Mouse (Mus musculus) cerebellum, postnatal 25 days (tissue): ENCODE results near the gene Ddx10.
"Not testable (repeated sequence)": the region's sequence is repeated elsewhere in the genome, so short reads cannot be mapped to it uniquely, and the experiment has no call there.

Source experiments
- DNase-seq, 2 experiments: peaks; one replicate each; pipeline ENCODE4 v3.0.0; 2021; ENCODE audit warnings: mixed read lengths in 2 of 2

Ddx10 gene

DNA sequence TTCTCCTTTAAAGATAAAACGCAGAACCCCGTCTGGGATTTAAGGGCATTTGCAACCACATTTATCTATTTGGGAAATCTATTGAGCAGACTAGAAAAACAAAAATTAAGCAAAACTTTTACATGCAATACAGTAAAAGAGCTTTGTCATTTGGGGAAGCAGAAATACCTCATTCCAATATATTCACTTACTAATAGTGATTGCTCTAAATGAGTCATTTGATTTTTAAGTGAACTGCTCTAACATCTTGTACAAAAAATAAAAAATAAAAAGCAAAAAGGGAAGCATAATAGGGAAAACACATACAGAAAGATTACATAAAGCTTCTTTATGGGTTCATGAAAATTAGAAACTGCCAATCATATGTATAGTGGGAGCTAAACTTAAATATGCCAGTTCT lies 104.3 kb downstream of the Ddx10 start:
- DNase-seq, result no peak

DNA sequence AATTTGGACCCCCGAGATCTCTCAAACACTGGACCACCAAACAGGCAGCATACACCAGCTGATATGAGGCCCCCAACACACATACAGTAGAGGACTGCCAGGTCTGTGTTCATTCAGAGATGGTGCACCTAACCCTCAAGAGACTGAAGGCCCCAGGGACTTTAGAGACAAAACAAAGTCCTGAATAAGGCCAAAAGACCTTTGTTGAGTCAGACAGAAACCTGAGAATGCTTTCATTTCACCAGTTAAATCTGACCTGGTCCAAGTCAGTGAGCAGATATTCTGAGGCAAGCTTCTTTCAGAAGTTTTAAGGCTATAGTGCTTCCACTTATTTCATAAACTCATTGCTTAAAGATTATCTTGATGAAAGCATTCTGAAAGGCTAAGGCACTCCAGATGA lies 105.4 kb downstream of the Ddx10 start:
- DNase-seq, result not testable (repeated sequence)

DNA sequence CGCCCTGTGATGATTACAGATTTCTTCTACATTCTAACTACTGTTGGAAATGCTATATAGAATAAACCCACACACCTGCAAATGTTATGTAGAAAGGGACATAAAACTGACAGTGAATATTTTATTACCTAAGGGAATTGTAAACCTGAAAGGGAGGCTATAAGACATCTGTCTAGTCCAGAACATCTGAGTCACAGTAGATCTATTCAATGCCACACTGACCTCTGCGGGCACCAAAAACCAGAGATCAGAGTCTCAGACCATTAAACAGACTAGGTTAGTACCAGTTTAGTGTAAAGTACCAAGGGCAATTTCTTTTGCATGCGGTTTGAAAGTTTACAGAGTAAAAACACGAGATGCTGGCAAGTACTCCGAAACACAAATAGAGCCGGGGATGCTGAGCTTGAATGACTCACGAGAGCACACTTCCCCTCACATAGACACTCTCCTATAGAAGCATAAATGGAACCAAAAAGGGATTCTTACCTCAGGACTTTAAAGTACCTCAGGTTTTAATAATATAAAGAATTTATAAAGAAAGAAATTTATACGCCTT lies 107.2 kb downstream of the Ddx10 start:
- no peak for DNase-seq

DNA sequence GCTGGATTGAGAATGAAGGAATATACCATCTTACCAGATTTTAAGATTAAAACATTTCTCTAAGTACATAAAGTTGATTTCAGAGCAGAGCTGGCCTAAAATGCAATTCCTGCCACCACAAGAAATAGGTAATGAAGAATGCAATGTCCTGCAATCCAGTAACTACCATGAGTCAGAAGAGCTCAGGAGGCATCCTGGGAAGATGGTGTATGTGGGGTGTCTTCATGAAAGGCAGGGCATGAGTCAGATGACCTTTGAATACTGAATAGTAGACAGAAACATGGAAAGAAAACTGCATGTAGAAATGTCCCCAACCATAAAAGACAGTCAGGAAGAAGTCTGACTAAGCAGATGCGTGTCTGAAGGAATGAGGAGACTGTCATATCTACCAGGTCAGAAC lies 115.0 kb downstream of the Ddx10 start:
- no peak for DNase-seq

DNA sequence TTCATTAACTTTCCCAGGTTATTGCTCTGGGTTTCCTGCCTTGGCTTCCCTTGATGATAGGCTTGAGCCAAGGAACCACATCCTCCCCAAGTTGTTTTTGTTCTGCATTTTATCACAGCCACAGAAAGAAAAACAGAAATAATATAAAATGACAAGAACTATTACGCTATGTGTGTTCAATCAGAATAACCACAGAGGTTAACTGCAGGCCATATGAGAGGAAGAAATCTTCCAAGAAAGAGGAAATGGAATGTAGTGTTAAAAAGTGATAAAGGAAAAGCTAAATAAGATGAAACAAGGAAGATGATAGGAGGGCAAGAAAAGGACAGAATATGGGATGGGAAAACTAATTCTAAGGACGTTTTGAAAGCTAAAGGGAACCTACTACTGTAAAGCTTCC lies 117.4 kb downstream of the Ddx10 start:
- no peak for DNase-seq

DNA sequence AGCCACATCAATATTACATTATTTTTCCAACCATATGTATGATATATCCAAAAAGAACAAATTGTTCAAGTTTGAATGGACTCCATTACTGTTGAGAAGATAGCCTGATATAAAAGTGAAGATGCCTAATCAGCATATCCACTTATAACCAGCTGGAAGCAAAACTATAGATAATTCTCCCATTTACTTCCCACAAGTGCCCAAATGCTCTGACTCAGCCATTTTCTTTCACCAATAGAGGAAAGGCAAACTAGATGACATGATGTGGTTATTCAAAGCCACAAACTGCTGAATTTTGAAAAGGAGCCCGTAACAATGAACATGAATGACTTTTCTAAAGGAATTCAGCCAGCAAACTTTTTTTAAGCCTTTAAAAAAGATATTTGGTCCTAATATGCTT lies 146.8 kb downstream of the Ddx10 start:
- no peak for DNase-seq

DNA sequence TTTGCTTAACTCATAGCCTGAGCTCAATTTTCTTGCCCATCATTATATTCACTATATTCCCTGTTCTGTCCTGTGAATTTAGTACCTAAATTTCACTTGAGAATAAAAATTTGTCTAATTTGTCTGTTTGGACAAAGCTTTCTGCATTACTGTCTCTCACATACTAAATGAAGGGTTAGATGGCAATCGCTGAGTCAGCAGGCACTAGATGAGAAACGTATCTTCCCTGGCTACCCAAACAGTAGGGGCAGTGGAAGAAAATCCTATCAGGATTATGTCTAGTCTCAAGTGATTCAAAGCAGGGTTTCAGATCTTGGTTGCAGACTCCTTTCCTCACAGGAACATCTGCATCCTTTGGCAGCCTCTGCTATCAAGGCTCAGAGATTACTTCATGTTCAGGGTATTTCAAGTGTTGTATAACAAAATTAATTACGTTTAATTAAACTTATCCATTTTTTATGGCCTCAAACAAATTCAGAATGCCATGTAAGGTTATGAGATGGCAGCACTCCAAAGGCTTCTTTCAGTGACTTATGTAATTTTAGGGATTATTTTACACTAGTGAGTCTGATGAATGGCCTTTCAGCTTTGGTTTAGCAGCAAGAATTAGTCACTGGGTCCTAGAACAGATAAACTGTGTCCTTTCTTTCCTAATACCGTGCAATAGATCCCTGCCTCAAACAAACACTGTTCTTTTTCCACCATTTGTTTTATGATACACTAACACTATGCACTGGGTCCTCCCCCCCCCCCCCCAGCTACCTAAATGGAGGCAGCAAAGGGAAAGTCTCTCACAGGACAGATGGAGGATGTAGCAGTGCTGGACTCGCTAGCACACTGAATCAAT lies 152.3 kb downstream of the Ddx10 start:
- no peak for DNase-seq

DNA sequence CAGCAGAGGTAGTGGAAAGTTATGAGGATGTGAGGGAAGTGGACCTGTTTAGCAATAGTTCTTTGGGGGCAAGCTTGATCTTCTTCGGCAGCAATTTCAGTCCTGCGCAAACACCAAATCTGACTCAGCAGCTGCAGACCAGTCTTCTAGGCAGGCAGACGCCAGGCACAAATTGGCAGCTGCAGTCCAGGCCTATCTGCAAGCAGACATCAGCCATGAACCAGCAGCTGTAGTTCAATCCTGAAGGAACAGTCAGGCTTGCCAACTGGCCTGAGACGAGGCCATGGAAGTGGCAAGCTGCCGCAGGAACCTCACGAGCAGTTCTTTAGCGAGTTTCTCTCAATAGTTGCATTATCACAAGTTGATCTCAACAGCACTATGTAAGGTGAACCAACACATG lies 153.3 kb downstream of the Ddx10 start:
- no peak for DNase-seq

DNA sequence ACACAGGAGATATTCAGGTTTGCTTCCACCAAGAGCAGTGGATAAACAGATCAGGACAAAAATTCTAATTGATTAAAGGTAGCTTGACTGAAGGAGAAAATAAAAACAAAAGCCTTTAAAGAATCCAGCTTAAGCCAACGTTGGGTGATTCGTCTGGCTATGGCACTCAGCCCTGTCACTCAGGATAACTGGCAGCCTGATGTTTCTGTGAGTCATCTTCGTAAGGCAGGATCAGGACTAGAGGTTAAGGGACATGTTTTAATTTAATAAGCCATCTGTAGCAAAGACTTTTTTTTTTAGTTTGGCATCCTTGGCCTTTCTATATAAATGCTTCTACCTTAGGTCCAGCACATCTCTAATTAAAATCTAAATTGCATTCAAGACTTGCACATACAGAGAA lies 170.2 kb downstream of the Ddx10 start:
- no peak for DNase-seq

DNA sequence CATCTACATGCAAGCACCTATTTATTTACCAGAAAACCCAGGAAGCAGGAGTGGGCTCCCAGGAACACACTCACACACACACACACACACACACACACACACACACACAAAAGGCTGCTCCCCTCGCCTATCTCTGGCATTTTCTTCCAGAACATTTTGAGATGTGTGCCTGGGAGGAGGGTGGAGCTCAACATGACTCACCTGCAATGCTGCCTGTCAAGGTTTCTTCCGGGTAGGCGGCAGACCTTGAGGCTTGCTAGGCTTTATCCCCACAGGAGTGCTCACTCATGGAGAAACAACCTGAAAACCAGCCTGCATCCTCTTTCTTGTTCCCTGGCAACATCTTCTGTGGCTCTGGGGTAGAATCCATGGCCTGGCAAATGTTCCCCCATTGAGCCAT lies 171.9 kb downstream of the Ddx10 start:
- DNase-seq, result no peak

DNA sequence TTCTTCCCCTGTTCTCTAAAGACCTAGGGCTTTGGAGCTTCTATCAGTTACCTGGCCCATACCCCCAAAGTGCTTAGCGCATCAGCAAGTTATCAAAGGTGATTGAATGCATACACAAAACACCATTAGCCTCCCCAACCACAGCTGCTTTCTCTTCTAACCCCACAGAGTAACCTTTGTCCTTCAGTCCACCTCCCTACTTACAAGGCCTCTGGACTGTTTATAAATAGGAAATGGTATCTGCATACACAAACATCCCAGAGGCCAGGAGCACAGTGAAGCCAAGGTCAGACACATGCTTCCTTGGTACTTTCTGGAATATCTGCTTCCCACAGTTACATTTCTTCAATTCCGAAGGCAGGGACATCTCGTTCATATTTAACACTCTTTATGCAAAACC lies 173.4 kb downstream of the Ddx10 start:
- no peak for DNase-seq

DNA sequence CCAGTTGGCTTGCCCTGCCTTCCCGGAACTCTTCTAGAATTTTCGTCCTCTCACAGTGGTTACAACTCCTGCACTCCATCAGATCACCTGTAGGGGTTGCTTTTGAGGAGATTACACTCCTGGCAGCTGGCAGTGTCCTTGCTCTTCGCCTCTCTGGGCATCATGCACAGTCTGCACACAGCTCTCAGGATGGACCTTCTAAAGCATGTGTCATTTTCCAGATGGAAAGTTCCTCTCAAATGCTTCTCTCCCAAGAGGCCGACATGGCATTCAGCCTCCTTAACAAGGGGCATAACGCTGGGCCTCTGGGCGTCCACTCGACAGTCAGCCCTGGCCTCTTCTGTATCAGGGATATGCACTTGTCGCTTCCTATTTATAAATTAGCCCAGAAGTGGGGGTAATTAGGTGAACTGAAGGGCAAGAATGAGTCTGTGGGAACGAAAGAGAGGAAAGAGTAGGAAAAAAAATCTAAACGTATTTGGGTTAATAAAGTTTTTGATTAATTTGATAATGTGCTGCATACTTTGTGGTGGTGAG lies 174.2 kb downstream of the Ddx10 start:
- DNase-seq, result no peak

DNA sequence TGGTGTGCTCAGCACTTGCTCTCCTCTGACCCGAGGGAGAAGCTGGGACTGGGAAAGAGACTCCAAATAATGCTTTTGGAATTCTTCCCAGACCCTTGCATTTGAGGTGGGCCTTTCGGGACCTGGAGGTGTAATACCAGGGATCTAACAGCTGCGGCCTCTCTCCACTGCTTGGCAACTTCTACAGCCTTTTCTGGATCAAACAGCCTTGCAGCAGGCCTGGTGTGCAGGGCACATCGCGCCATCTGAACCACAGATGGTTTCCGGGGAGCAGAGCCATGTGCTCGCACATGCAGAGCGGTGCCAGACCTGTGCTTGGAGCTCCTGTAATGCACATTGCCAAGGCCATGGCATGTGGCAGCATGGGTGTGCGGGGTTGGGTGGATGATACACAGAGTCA lies 175.8 kb downstream of the Ddx10 start:
- DNase-seq, result peak; percentile 12 to 28

DNA sequence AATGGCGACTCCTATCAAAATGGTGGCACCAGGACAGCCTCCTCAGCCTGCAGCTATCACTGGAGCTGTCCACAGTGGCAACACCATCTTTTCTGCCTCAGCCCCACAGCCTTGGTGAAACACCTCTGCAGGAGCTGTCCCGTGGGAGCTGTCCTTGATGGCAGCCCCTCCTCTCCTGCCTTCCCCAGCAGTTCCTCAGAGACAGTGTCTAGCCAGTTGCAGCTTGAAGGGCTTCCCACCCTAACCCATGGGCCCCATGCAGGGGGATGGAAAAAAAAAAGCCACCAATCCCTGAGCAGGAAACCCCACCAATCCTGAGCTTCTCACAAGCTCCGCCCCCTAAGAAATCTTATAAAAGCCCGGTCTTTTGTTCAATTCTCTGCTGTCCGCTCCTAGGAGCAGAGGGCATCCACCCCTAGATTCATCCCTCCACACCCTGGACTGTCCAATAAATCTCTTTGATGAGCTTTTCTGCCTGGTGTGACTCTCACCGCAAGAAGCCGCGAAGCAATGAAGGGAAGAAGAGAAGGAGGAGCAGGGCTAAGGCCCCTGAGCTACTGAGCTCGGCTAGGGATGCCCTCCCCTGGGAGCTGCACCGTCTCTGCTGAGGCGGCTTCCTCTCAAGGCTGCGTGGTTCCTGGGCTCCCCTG lies 176.9 kb downstream of the Ddx10 start:
- DNase-seq, result no peak

DNA sequence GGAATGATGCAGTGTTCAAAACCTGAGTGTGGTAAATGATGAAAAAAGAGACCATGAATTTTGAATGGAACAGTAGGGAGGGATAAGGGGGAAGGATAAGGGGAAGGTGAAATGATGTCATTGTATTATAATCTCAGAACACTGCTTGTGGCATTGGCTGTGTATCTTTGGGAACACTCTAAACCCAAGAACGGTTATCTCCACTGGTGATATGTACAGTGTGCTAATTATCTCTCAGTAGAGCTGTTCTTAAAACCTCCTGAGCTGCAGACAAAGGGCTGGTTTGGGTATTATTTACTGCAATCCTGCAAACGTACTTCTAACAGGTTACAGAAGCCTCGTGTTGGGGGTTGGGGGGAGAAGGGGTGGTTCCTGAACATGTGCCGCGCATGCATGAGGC lies 179.7 kb downstream of the Ddx10 start:
- no peak for DNase-seq

DNA sequence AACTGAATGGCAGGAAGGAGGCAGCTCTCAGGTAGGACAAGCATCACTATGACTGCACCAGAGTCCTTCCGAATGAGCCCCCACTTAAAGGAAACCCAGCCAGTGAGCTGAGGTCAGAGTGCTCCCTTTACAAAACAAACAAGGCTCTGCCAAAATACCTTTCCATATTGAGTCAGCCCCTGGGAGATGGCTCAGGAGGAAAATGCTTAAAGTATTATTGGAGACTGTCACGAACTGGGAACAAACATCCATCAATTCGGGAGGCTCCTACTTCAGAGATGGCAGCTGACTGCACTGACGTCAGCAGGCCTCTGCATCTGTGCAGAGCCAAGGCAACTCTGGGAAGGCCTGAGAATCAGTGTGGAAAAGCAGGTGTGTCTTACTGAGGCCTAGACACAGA lies 181.4 kb downstream of the Ddx10 start:
- DNase-seq, result no peak

DNA sequence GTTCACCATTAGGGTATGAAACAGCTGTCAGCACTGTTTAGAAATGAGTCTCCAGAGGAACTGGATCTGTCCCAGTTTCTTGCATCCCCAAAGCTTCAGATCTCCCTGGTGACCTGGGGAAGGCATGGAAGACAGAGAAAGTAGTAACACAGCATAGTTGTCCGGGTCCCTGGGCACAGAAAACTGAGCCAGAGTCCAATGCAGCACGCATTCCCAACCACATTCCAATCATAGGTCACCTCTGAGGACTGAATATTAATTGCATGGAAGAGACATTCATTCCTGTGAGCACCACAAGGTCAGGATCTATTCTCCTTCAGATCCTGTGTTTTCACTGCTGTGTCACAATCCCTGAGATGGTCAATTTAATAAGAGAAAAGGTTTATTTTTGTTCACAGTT lies 182.8 kb downstream of the Ddx10 start:
- DNase-seq, result no peak

DNA sequence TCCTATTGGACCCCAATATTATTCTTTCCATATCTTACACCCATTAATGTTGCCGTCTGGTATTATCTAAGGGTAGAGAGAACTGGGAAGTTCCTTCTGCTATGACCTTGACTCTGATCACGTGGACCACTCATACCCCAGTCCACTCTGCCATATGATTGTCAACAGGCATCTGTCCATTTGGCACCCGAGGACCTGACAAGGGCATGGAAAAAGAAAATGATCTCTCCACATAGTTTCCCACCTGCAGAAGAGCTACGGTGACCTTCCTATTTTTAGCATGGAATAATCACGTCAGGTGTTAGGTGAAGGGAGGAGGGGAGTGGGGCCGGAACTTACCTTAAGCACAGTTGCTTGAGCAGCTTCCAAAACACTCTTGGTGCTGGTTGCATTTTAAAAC lies 183.3 kb downstream of the Ddx10 start:
- no peak for DNase-seq

DNA sequence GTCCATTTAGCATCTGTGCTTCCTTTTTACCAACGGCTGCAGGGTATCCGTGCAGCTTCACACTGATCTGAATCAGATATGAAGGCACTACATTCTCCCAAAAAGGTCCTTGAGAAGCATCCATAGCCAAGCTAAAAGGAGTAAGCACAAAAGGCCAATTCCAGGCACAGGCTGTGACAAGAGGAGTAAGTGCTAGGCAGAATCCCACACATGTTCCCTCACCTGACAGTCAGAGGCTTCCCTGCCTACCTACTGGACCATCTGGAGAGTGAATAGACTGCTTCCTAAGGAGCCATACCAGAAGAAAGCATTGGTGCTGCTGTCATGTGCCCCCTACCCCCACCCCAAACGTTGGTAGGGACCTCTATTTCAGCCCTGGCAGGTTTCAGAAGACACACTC lies 192.5 kb downstream of the Ddx10 start:
- DNase-seq, result no peak
